ENCODE assay signal across 8 mouse cellular contexts in the genomic region with DNA sequence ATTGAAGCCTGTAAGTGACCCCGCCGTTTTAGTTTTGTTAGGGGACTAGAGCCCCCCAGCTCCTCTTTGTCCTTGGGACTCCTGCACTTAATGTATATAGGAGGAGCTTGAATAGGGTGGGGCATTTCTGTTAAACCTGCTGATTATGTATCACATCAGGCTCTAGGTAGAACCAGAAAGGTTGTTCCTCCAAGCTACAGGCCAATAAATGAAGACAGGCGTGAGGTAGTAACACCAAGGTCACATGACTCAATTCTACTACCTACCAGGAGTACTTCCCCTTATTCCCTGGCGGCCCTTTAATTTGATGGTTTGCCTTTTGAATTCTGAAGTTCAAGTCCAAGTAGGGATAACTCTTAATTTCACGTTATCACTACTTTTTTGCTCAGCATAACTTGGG. TPM values are rescaled to one million over a fixed set of nuclear protein-coding genes. Genes with fewer than 3 reads are reported as not detected.
A peak's percentile ranks its signal among the peaks of the same experiment; 100 is the strongest.
DNase-seq lines count a peak whose midpoint lies in the region; ATAC-seq and TF ChIP-seq lines count a peak whose summit lies in the region.

No protein-coding gene starts in this region.

- H3K9me3 ChIP-seq in hindbrain, embryonic 15.5 days: no peaks in the 10 kb centered on the region
- H3K9me3 ChIP-seq in midbrain, embryonic 15.5 days: no peaks in the 10 kb centered on the region

- peak overlapping the region; percentile 89 for H3K4me3 ChIP-seq in layer of hippocampus, adult 2 months
- peak overlapping the region; percentile 98 for H3K4me3 ChIP-seq in bone marrow, adult 2 months (replicated peaks; ENCODE audit: control insufficient read depth, low read depth, low read length)
- H3K4me3 ChIP-seq in hindbrain, embryonic 15.5 days: peak overlapping the region; percentile 100
- peak overlapping the region; percentile 95 for H3K4me3 ChIP-seq in midbrain, embryonic 15.5 days

- peak overlapping the region; percentile 93 for H3K4me2 ChIP-seq in hindbrain, embryonic 15.5 days
- H3K4me2 ChIP-seq in midbrain, embryonic 15.5 days: peak overlapping the region; percentile 90

- no peaks in the 10 kb centered on the region for H3K36me3 ChIP-seq in hindbrain, embryonic 15.5 days
- no peaks in the 10 kb centered on the region for H3K36me3 ChIP-seq in midbrain, embryonic 15.5 days (replicated peaks)

- 11% methylated on average over 5 of the region's 5 CpGs for WGBS in bone marrow, adult 2 months
- 30% methylated on average over 5 of the region's 5 CpGs for WGBS in hindbrain, embryonic 15.5 days
- WGBS in midbrain, embryonic 15.5 days: 23% methylated on average over 5 of the region's 5 CpGs

- H3K9ac ChIP-seq in hindbrain, embryonic 15.5 days: peak overlapping the region; percentile 99
- H3K9ac ChIP-seq in midbrain, embryonic 15.5 days: peak overlapping the region; percentile 99

- peak overlapping the region; percentile 95 for H3K27ac ChIP-seq in layer of hippocampus, adult 2 months
- H3K27ac ChIP-seq in bone marrow, adult 2 months (ENCODE audit: control insufficient read depth, insufficient read depth, low read depth, low read length, poor library complexity): peak overlapping the region; percentile 99
- peak overlapping the region; percentile 98 for H3K27ac ChIP-seq in hindbrain, embryonic 15.5 days (replicated peaks)
- no peak overlapping the region; the same call in 1 of the 2 replicates for H3K27ac ChIP-seq in midbrain, embryonic 15.5 days

- TF ChIP-seq CTCF in layer of hippocampus, adult 2 months (conservative IDR thresholded peaks at IDR 0.05): no peak
- no peak for TF ChIP-seq CTCF in bone marrow, adult 2 months (IDR thresholded peaks at IDR 0.05; ENCODE audit: control insufficient read depth, insufficient read depth, low read length)

- ATAC-seq in hindbrain, embryonic 15.5 days (ENCODE audit: low FRiP score, low read depth): no peak
- no peak for ATAC-seq in midbrain, embryonic 15.5 days (replicated peaks)

- H3K4me1 ChIP-seq in bone marrow, adult 2 months (ENCODE audit: control insufficient read depth, insufficient read depth, low read length): peaks cover 3% of the 10 kb centered on the region; the same call in 1 of the 2 replicates
- H3K4me1 ChIP-seq in hindbrain, embryonic 15.5 days (replicated peaks): peaks cover 33% of the 10 kb centered on the region
- peaks cover 30% of the 10 kb centered on the region for H3K4me1 ChIP-seq in midbrain, embryonic 15.5 days

- no peak for DNase-seq in layer of hippocampus, adult 2 months (ENCODE audit: low spot score in 2 of 2)
- no peak for DNase-seq in layer of hippocampus, postnatal 10 days (ENCODE audit: low spot score in 2 of 2)
- no peak for DNase-seq in gastrocnemius, postnatal 4 days (ENCODE audit: low spot score in 2 of 2)
- no peak for DNase-seq in layer of hippocampus, postnatal 25 days (ENCODE audit: extremely low spot score in 1 of 2, low spot score in 1 of 2)
- DNase-seq in cerebellum, adult 9-11 months: no peak

- H3K27me3 ChIP-seq in hindbrain, embryonic 15.5 days: no peaks in the 10 kb centered on the region
- H3K27me3 ChIP-seq in midbrain, embryonic 15.5 days (replicated peaks): no peaks in the 10 kb centered on the region

- TF ChIP-seq POLR2A in bone marrow, adult 2 months (IDR thresholded peaks at IDR 0.05; ENCODE audit: borderline replicate concordance, control insufficient read depth, low read depth, low read length): no peak

RNA-seq across cellular contexts. Expression of gene Cs, which starts 0.9 kb away (rescaled TPM):
- total RNA-seq in layer of hippocampus, adult 2 months (2021): 100 to 1,000 TPM; 226 to 235 TPM
- 100 to 1,000 TPM; 277 to 286 TPM for total RNA-seq in layer of hippocampus, postnatal 10 days (2021)
- polyA plus RNA-seq in bone marrow, adult 2 months (2011; ENCODE audit: insufficient read depth, insufficient read length, low replicate concordance, missing spikeins): 61.9 and 64.4 TPM in 2 replicates
- 267 and 278 TPM in 2 replicates for polyA plus RNA-seq in hindbrain, embryonic 15.5 days (2015; fragmentation: Nextera tagmentation; extraction: Ambion mirVana)
- polyA plus RNA-seq in midbrain, embryonic 15.5 days (2015; fragmentation: Nextera tagmentation; extraction: Ambion mirVana): 256 and 257 TPM in 2 replicates
- total RNA-seq in gastrocnemius, postnatal 4 days (2021): 100 to 1,000 TPM; 403 to 430 TPM
- 100 to 1,000 TPM; 232 to 242 TPM for total RNA-seq in layer of hippocampus, postnatal 25 days (2021)

RNA-seq across cellular contexts. Expression of gene Cnpy2, which starts 16.2 kb away (rescaled TPM):
- total RNA-seq in layer of hippocampus, adult 2 months (2021): 10 to 100 TPM; 78.8 to 83.0 TPM
- total RNA-seq in layer of hippocampus, postnatal 10 days (2021): 10 to 100 TPM; 75.5 to 78.5 TPM
- 31.1 and 52.5 TPM in 2 replicates for polyA plus RNA-seq in bone marrow, adult 2 months (2011; ENCODE audit: insufficient read depth, insufficient read length, low replicate concordance, missing spikeins)
- 188 and 205 TPM in 2 replicates for polyA plus RNA-seq in hindbrain, embryonic 15.5 days (2015; fragmentation: Nextera tagmentation; extraction: Ambion mirVana)
- polyA plus RNA-seq in midbrain, embryonic 15.5 days (2015; fragmentation: Nextera tagmentation; extraction: Ambion mirVana): 194 and 204 TPM in 2 replicates
- 100 to 1,000 TPM in 1 of 2 experiments, 10 to 100 TPM in 1; 94.1 to 100 TPM for total RNA-seq in gastrocnemius, postnatal 4 days (2021)
- total RNA-seq in layer of hippocampus, postnatal 25 days (2021): 10 to 100 TPM; 81.1 to 92.0 TPM

RNA-seq across cellular contexts. Expression of gene Coq10a, which starts 30.4 kb away (rescaled TPM):
- total RNA-seq in layer of hippocampus, adult 2 months (2021): 10 to 100 TPM; 48.6 to 49.2 TPM
- 10 to 100 TPM; 55.6 to 58.8 TPM for total RNA-seq in layer of hippocampus, postnatal 10 days (2021)
- polyA plus RNA-seq in bone marrow, adult 2 months (2011; ENCODE audit: insufficient read depth, insufficient read length, low replicate concordance, missing spikeins): 10.7 and 22.9 TPM in 2 replicates
- polyA plus RNA-seq in hindbrain, embryonic 15.5 days (2015; fragmentation: Nextera tagmentation; extraction: Ambion mirVana): 38.7 and 41.9 TPM in 2 replicates
- 42.6 and 44.2 TPM in 2 replicates for polyA plus RNA-seq in midbrain, embryonic 15.5 days (2015; fragmentation: Nextera tagmentation; extraction: Ambion mirVana)
- total RNA-seq in gastrocnemius, postnatal 4 days (2021): 100 to 1,000 TPM; 115 to 133 TPM
- 10 to 100 TPM; 52.9 to 53.5 TPM for total RNA-seq in layer of hippocampus, postnatal 25 days (2021)

RNA-seq across cellular contexts. Expression of gene Pan2, which starts 35.3 kb away (rescaled TPM):
- total RNA-seq in layer of hippocampus, adult 2 months (2021): 10 to 100 TPM; 14.7 to 16.4 TPM
- 10 to 100 TPM; 15.5 to 15.8 TPM for total RNA-seq in layer of hippocampus, postnatal 10 days (2021)
- polyA plus RNA-seq in bone marrow, adult 2 months (2011; ENCODE audit: insufficient read depth, insufficient read length, low replicate concordance, missing spikeins): 20.1 and 32.1 TPM in 2 replicates
- 19.1 and 21.4 TPM in 2 replicates for polyA plus RNA-seq in hindbrain, embryonic 15.5 days (2015; fragmentation: Nextera tagmentation; extraction: Ambion mirVana)
- 21.9 and 24.0 TPM in 2 replicates for polyA plus RNA-seq in midbrain, embryonic 15.5 days (2015; fragmentation: Nextera tagmentation; extraction: Ambion mirVana)
- total RNA-seq in gastrocnemius, postnatal 4 days (2021): 10 to 100 TPM; 17.2 to 19.5 TPM
- 10 to 100 TPM; 12.3 to 17.4 TPM for total RNA-seq in layer of hippocampus, postnatal 25 days (2021)

RNA-seq across cellular contexts. Expression of gene Ankrd52, which starts 38.5 kb away (rescaled TPM):
- 10 to 100 TPM; 50.6 to 51.6 TPM for total RNA-seq in layer of hippocampus, adult 2 months (2021)
- total RNA-seq in layer of hippocampus, postnatal 10 days (2021): 10 to 100 TPM; 79.0 to 80.3 TPM
- polyA plus RNA-seq in bone marrow, adult 2 months (2011; ENCODE audit: insufficient read depth, insufficient read length, low replicate concordance, missing spikeins): 14.5 and 17.1 TPM in 2 replicates
- polyA plus RNA-seq in hindbrain, embryonic 15.5 days (2015; fragmentation: Nextera tagmentation; extraction: Ambion mirVana): 10.9 and 13.8 TPM in 2 replicates
- 15.0 and 15.6 TPM in 2 replicates for polyA plus RNA-seq in midbrain, embryonic 15.5 days (2015; fragmentation: Nextera tagmentation; extraction: Ambion mirVana)
- 10 to 100 TPM; 45.3 to 48.3 TPM for total RNA-seq in gastrocnemius, postnatal 4 days (2021)
- 10 to 100 TPM; 54.7 to 69.5 TPM for total RNA-seq in layer of hippocampus, postnatal 25 days (2021)
